Mouse (Mus musculus): ENCODE measurements around the gene Camk2b. TPM values are rescaled to one million over a fixed set of nuclear protein-coding genes. Genes with fewer than 3 reads are reported as not detected.

Camk2b gene
- total RNA-seq, 2 experiments from 2014 or later, result 7.4 to 7.7 TPM

- no peak for DNase-seq
- intact Hi-C loops (cut with DNase I), result no loop called here
These were observed 12.8 kb downstream of the Camk2b start for GRCm38 (mm10) chr11:6053386-6053785.

- intact Hi-C loops (cut with DNase I), result no loop called here
- no peak for DNase-seq
These were observed 16.0 kb downstream of the Camk2b start for GRCm38 (mm10) chr11:6050066-6050560.

GRCm38 (mm10) chr11:6048208-6048607, 18.0 kb downstream of the Camk2b start:
- DNase-seq, result no peak
- intact Hi-C loops (cut with DNase I), result no loop called here

GRCm38 (mm10) chr11:6038929-6039328, 27.2 kb downstream of the Camk2b start:
- DNase-seq, result no peak
- intact Hi-C loops (cut with DNase I), result no loop called here

- intact Hi-C loops (cut with DNase I), result no loop called here
- no peak for DNase-seq
These were observed 28.5 kb downstream of the Camk2b start for GRCm38 (mm10) chr11:6037686-6038085.

- DNase-seq, result no peak
- intact Hi-C loops (cut with DNase I), result no loop called here
These were observed 29.0 kb downstream of the Camk2b start for GRCm38 (mm10) chr11:6037198-6037597.

GRCm38 (mm10) chr11:6036477-6036876, 29.7 kb downstream of the Camk2b start:
- intact Hi-C loops (cut with DNase I), result no loop called here
- DNase-seq, result peak; percentile 24 to 42

- DNase-seq, result no peak
- intact Hi-C loops (cut with DNase I), result no loop called here
These were observed 30.6 kb downstream of the Camk2b start for GRCm38 (mm10) chr11:6035521-6035920.

- intact Hi-C loops (cut with DNase I), result no loop called here
These were observed 31.4 kb downstream of the Camk2b start for GRCm38 (mm10) chr11:6034740-6035139.

GRCm38 (mm10) chr11:6033801-6034200, 32.4 kb downstream of the Camk2b start:
- no peak for DNase-seq
- intact Hi-C loops (cut with DNase I), result no loop called here

More at GRCm38 (mm10) chr11:6034740-6035139, 31.4 kb downstream of the Camk2b start:
- no peak for DNase-seq

- DNase-seq, result peak; percentile 56 to 70
- intact Hi-C loops (cut with DNase I), result no loop called here
These were observed 33.0 kb downstream of the Camk2b start for GRCm38 (mm10) chr11:6033147-6033546.

GRCm38 (mm10) chr11:6030650-6031049, 35.5 kb downstream of the Camk2b start:
- peak; percentile 86 to 87 for DNase-seq
- intact Hi-C loops (cut with DNase I), result no loop called here

GRCm38 (mm10) chr11:6029790-6030189, 36.4 kb downstream of the Camk2b start:
- no peak for DNase-seq
- intact Hi-C loops (cut with DNase I), result no loop called here

- intact Hi-C loops (cut with DNase I), result no loop called here
- DNase-seq, result no peak
These were observed 37.3 kb downstream of the Camk2b start for GRCm38 (mm10) chr11:6028911-6029310.

GRCm38 (mm10) chr11:6026361-6026760, 39.8 kb downstream of the Camk2b start:
- peak; percentile 76 to 78 for DNase-seq
- intact Hi-C loops (cut with DNase I), result loop anchor here (1.0 kb wide), 1 partner anchor 30 kb away; no protein-coding TSS in a partner anchor

GRCm38 (mm10) chr11:6024923-6025652, 41.1 kb downstream of the Camk2b start:
- no peak for DNase-seq
- intact Hi-C loops (cut with DNase I), result no loop called here

- DNase-seq, result no peak
- intact Hi-C loops (cut with DNase I), result no loop called here
These were observed 45.0 kb downstream of the Camk2b start for GRCm38 (mm10) chr11:6020897-6021839.

- intact Hi-C loops (cut with DNase I), result no loop called here
- DNase-seq, result no peak
These were observed 45.8 kb downstream of the Camk2b start for GRCm38 (mm10) chr11:6020360-6020759.

- intact Hi-C loops (cut with DNase I), result no loop called here
- DNase-seq, result no peak
These were observed 47.7 kb downstream of the Camk2b start for GRCm38 (mm10) chr11:6018218-6019010.

- intact Hi-C loops (cut with DNase I), result no loop called here
- no peak for DNase-seq
These were observed 48.5 kb downstream of the Camk2b start for GRCm38 (mm10) chr11:6017484-6018140.
